Mouse (Mus musculus) kidney, adult 2 months (tissue): ENCODE measurements around the gene Tlr8.

Source experiments
- CTCF ChIP-seq: fragments of 200-500 bp; conservative IDR thresholded peaks from 2 replicates; pipeline ENCODE4 v1.5.1; 2011; ENCODE audit warnings: low read depth, mild to moderate bottlenecking, control low read depth, low read length, moderate library complexity, mixed read lengths; ENCODE audit not compliant: insufficient read depth, insufficient read length
- POLR2A ChIP-seq: fragments of 200-500 bp; IDR thresholded peaks from one replicate; pipeline ENCODE4 v1.6.1; 2011; ENCODE audit warnings: low read depth, low read length, control low read depth

DNA sequence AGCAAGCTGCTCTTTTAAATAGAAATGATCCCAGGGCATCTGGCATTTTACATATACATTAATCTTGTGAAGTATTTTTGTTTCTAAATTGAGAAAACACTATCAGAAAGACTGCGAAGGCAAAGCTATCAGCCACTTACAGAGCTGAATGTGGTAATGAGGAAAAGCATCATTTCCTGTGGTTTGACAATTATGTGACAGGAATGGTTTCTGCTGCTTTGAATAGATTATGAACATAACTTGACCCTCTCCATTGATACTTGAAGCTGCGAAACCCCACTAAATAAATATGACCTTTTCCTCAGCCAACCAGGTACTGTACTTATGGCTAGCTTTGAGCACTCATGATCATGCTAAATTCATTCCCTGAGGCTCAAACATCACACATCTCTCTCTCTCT is 62.8 kb downstream of the Tlr8 start:
- TF ChIP-seq CTCF (no peak), POLR2A (no peak)
